Mouse (Mus musculus) midbrain, embryonic 14.5 days (tissue): Measurements from ENCODE around the gene Prkg1. TPM values are rescaled to one million over a fixed set of nuclear protein-coding genes. Genes with fewer than 3 reads are reported as not detected.

Source experiments
- ATAC-seq: fragments of 200-750 bp; cut with Nextera tagmentation; 2 replicates; pipeline ENCODE4 v1.8.0; 2017; ENCODE audit warnings: moderate number of reproducible peaks, moderate library complexity; ENCODE audit not compliant: low FRiP score, low TSS enrichment
- DNase-seq: peaks from one replicate; pipeline ENCODE4 v3.0.0-alpha.2; 2015
- H3K27ac ChIP-seq: fragments of 300-500 bp; sonication (generic); replicated peaks from 2 replicates; pipeline ENCODE4 v1.5.1; 2014; ENCODE audit warnings: mild to moderate bottlenecking, low read depth, low read length, moderate library complexity
- H3K27me3 ChIP-seq: fragments of 300-500 bp; sonication (generic); 2 replicates; pipeline ENCODE4 v1.6.1; 2014; ENCODE audit warnings: low read length, control low read depth, mixed read lengths; ENCODE audit not compliant: control insufficient read depth, insufficient read depth
- H3K36me3 ChIP-seq: fragments of 300-500 bp; sonication (generic); 2 replicates; pipeline ENCODE4 v1.6.1; 2014; ENCODE audit warnings: low read length, control low read depth; ENCODE audit not compliant: control insufficient read depth, insufficient read depth
- H3K4me1 ChIP-seq: fragments of 300-500 bp; sonication (generic); 2 replicates; pipeline ENCODE4 v1.6.1; 2014; ENCODE audit warnings: mild to moderate bottlenecking, antibody characterized with exemption, low read length, control low read depth; ENCODE audit not compliant: control insufficient read depth, insufficient read depth
- H3K4me2 ChIP-seq: fragments of 300-500 bp; sonication (generic); 2 replicates; pipeline ENCODE4 v1.6.1; 2014; ENCODE audit warnings: mild to moderate bottlenecking, low read length, moderate library complexity
- H3K4me3 ChIP-seq: fragments of 300-500 bp; sonication (generic); replicated peaks from 2 replicates; pipeline ENCODE4 v1.5.1; 2014; ENCODE audit warnings: low read depth, low read length
- H3K9ac ChIP-seq: fragments of 300-500 bp; sonication (generic); replicated peaks from 2 replicates; pipeline ENCODE4 v1.6.1; 2014; ENCODE audit warnings: mild to moderate bottlenecking, low read length, moderate library complexity
- H3K9me3 ChIP-seq: fragments of 300-500 bp; sonication (generic); 2 replicates; pipeline ENCODE4 v1.6.1; 2016; ENCODE audit warnings: low read length, control low read depth, mixed read lengths; ENCODE audit not compliant: control insufficient read depth
- WGBS: fragments of 180-500 bp; shearing (Covaris S2); extraction: QIAGEN DNeasy Blood & Tissue Kit; methylation state at CpG from one replicate; pipeline ENCODE4 v1.1.7; 2014; 5-methylcytosine and 5-hydroxymethylcytosine counted together
- polyA plus RNA-seq: library from polyadenylated mRNA; unstranded; fragments of >200 nt; fragmentation: Nextera tagmentation; extraction: Ambion mirVana; gene quantifications from 2 replicates; pipeline ENCODE4 v1.2.1, GENCODE M21; 2014

The Prkg1 gene
- polyA plus RNA-seq, 1 experiment from 2014 or later = 3.9 TPM

DNA sequence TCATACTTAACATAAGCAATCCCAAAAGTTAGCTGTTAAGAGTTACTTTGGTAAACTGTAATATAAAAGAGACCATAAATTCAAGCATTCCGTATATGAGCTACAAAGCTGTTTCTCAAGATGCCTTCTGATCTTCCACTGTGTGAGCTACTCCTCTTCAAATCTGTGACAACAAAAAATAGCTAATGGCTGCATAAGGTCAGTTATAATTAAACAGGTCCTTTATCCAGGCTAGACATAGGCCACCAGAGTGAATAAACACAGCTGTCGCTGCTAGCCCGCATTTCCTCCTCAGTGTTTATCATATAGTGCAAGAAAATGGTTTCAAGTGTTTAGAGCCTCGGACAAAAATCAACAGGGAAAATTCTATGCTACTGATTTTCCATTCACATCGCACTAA is 218.8 kb downstream of the Prkg1 start:
- Histone ChIP-seq H3K27me3 (no peaks in the 10 kb centered on the region), H3K4me3 (no peak overlapping the region), H3K4me2 (no peak overlapping the region), H3K9me3 (no peaks in the 10 kb centered on the region), H3K4me1 (no peaks in the 10 kb centered on the region), H3K9ac (no peak overlapping the region), H3K27ac (no peak overlapping the region), H3K36me3 (no peaks in the 10 kb centered on the region)
- 92% methylated on average over 5 of the region's 5 CpGs for WGBS
- ATAC-seq (no peak), DNase-seq (no peak)

DNA sequence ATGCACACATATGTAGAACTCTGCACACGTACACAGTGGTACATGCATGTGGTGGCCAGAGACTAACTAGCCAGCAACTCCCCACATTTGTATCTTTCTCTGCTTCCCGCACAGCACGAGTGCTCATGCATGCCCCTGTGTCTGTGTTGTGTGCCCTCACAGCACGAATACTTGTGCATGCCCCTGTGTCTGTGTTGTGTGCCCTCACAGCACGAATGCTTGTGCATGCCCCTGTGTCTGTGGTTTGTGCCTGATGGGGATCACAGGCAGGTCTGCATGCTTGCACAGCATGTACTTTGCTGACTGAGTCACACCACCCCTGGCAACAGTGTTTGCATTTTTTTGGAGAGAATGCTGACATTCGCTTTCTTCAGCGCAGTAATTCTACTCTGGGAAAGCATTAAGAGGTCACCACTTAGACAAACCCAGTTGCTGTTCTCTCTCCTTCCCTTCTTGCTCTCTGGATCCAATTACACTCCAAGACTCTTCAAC is 233.5 kb downstream of the Prkg1 start:
- Histone ChIP-seq H3K27ac (no peak overlapping the region), H3K4me1 (no peaks in the 10 kb centered on the region), H3K4me2 (no peak overlapping the region), H3K36me3 (no peaks in the 10 kb centered on the region), H3K9me3 (no peaks in the 10 kb centered on the region), H3K27me3 (no peaks in the 10 kb centered on the region), H3K4me3 (no peak overlapping the region), H3K9ac (no peak overlapping the region)
- ATAC-seq (no peak), DNase-seq (peak; percentile 7)
- WGBS = 69% methylated on average over 7 of the region's 7 CpGs

DNA sequence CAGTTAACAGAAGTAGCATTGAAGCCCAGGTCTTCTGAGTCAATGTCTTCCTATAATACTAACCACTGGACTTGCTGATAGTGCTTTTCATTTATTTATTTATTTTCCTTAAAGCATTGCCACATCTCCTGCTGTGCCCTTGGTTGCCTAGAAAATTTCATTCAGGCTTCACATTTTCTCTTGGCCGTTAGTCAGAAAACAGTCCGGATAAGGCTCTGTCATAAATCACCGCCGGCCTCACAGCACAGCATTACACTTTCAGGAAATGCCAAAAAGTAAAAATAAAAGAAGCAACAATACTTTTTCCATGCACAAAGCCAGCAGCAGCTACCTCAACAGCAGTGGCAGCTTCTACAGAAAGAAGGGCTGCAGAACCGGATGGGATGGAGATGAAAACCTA is 234.2 kb downstream of the Prkg1 start:
- Histone ChIP-seq H3K4me1 (no peaks in the 10 kb centered on the region), H3K27me3 (no peaks in the 10 kb centered on the region), H3K4me3 (no peak overlapping the region), H3K36me3 (no peaks in the 10 kb centered on the region), H3K4me2 (no peak overlapping the region), H3K9me3 (no peaks in the 10 kb centered on the region), H3K9ac (no peak overlapping the region), H3K27ac (no peak overlapping the region)
- WGBS = 79% methylated on average over 5 of the region's 5 CpGs
- no peak for ATAC-seq
- DNase-seq = peak; percentile 6

DNA sequence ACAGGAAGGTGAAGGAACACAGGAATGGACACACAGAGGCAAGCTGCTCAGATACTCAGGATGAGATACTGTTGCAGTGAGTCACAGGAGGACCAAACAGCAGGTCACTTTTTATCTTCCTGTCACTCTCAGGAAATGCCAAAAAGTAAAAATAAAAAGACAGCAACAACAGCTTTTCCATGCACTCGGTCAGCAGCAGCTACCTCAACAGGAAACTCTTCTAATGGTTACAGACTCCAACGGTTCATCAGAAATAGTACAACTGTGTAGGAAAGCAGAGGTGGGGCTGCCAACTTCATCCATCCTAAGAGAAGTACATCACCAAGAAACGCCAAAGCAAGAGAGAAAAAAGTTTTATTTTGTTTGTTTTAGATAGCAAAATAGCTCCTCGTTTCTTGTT is 234.9 kb downstream of the Prkg1 start:
- H3K9me3 ChIP-seq = no peaks in the 10 kb centered on the region
- H3K27me3 ChIP-seq = no peaks in the 10 kb centered on the region
- H3K4me3 ChIP-seq = no peak overlapping the region
- no peak for ATAC-seq
- H3K4me2 ChIP-seq = no peak overlapping the region
- H3K36me3 ChIP-seq = no peaks in the 10 kb centered on the region
- H3K4me1 ChIP-seq = no peaks in the 10 kb centered on the region
- WGBS = 89% methylated on average over 4 of the region's 4 CpGs
- no peak overlapping the region for H3K9ac ChIP-seq
- H3K27ac ChIP-seq = no peak overlapping the region
- DNase-seq = no peak

DNA sequence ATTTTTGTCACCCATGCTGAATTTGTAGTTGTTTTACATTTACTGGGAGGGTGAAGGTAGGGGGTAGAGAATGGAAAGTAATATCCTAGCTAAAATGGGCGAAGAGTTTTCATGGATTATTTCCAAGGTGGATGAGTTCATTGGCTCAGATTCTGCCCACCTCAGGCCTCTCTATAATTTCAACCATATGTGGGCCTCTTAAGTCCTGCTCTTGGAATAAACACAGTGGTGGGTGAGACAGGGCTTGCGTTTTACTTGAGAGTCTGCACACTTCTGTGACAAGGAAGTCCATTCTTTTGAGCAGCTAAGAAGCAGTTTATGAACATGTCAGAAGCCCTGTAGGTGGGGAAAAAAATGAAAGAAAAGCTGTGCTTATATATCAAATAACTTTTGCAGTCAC is 250.3 kb downstream of the Prkg1 start:
- Histone ChIP-seq H3K4me3 (no peak overlapping the region), H3K9me3 (no peaks in the 10 kb centered on the region), H3K4me2 (no peak overlapping the region), H3K27me3 (no peaks in the 10 kb centered on the region), H3K4me1 (no peaks in the 10 kb centered on the region), H3K36me3 (no peaks in the 10 kb centered on the region), H3K27ac (no peak overlapping the region), H3K9ac (no peak overlapping the region)
- 90% methylated on average over 2 of the region's 2 CpGs for WGBS
- ATAC-seq (no peak), DNase-seq (no peak)

DNA sequence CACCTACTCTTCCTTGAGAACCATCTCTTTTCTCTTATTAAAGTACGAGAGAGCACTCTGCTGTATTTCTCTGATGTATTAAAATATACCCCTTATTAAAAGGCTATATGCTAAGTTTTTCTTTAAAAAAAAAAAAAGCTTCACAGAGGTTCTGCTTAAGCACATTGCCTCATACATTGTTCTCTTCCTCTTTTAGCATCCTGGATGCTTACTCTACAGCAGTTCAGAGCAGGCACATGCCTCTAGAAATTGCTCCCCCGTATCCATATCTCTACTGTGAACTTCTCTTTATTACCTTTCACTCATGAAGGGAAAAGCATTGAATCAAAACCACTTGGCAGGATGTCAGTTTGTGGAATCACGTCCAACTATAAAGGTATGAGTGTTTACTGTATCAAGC is 257.0 kb downstream of the Prkg1 start:
- Histone ChIP-seq H3K9me3 (no peaks in the 10 kb centered on the region), H3K27me3 (no peaks in the 10 kb centered on the region), H3K4me3 (no peak overlapping the region), H3K27ac (no peak overlapping the region), H3K9ac (no peak overlapping the region), H3K36me3 (no peaks in the 10 kb centered on the region), H3K4me2 (no peak overlapping the region), H3K4me1 (no peaks in the 10 kb centered on the region)
- DNase-seq (no peak), ATAC-seq (no peak)
- WGBS = 83% methylated on average over 3 of the region's 3 CpGs

DNA sequence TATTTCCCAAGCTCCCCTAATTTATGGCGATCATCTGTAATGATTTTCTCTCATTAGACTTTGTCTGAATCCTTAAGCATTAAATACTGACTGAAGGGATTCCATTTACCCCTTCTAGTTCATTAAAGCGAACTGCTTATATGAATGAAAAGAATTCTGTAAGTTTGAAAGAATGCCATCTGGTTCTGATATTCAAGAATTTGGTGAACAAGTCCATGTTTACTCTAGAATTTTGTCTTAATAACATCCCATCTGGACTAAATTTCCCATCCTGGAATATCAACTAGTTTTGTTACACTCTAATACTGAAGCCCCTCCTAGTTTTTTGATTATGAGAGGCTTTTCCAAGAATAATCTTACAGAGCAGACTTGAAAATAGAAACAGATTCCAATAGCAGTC is 258.5 kb downstream of the Prkg1 start:
- H3K27ac ChIP-seq = no peak overlapping the region
- WGBS = 89% methylated on average over 2 of the region's 2 CpGs
- no peak overlapping the region for H3K4me2 ChIP-seq
- no peak overlapping the region for H3K9ac ChIP-seq
- H3K4me1 ChIP-seq = no peaks in the 10 kb centered on the region
- H3K9me3 ChIP-seq = no peaks in the 10 kb centered on the region
- ATAC-seq (no peak), DNase-seq (no peak)
- no peaks in the 10 kb centered on the region for H3K27me3 ChIP-seq
- no peak overlapping the region for H3K4me3 ChIP-seq
- no peaks in the 10 kb centered on the region for H3K36me3 ChIP-seq

DNA sequence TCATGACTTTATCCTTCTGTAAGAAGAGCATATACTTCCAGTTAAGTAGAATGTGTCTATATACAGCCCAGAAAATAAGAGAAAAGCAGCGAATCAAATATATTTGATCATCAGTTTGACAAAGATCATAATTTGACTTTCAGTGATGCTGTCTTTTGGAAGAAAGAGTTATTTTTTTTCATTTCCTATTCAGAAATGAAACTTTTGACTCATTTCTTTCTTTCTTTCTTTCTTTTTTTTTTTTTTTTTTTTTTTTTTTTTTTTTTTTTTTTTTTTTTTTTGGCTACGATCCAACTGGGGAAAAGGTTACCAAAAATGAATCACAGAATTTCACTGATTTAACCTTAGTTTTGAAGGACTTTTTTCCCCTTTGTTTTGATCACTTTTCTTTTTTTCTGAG is 259.8 kb downstream of the Prkg1 start:
- Histone ChIP-seq H3K4me3 (no peak overlapping the region), H3K27ac (no peak overlapping the region), H3K9ac (no peak overlapping the region), H3K4me1 (no peaks in the 10 kb centered on the region), H3K36me3 (no peaks in the 10 kb centered on the region), H3K4me2 (no peak overlapping the region), H3K27me3 (no peaks in the 10 kb centered on the region), H3K9me3 (no peaks in the 10 kb centered on the region)
- ATAC-seq = no peak
- no peak for DNase-seq
- WGBS = 91% methylated on average over 2 of the region's 2 CpGs

DNA sequence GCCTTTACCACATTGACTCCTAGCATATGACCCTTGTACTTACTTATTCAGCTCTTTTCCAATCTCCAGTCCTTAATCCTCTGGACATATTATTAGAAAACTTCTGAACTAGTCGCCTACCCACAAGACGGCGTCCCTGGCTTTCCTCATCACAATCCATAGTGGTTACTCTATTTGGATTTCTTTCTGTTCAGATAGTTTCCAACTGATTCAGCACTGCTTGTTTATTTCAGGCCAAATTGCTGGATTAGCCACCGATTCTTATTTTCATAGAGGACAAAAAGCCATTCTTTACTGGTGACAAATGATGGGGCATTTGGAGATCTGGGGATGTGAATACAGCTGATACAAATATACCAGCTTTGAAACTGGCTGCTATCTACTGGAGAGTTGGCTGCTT is 267.4 kb downstream of the Prkg1 start:
- no peak overlapping the region for H3K27ac ChIP-seq
- no peaks in the 10 kb centered on the region for H3K27me3 ChIP-seq
- no peak overlapping the region for H3K9ac ChIP-seq
- H3K9me3 ChIP-seq = no peaks in the 10 kb centered on the region
- WGBS = 80% methylated on average over 4 of the region's 4 CpGs
- H3K36me3 ChIP-seq = no peaks in the 10 kb centered on the region
- H3K4me2 ChIP-seq = no peak overlapping the region
- ATAC-seq (no peak), DNase-seq (no peak)
- no peak overlapping the region for H3K4me3 ChIP-seq
- no peaks in the 10 kb centered on the region for H3K4me1 ChIP-seq
